Mouse (Mus musculus): Measurements from ENCODE around the gene Lrmda. TPM values are rescaled to one million over a fixed set of nuclear protein-coding genes. Genes with fewer than 3 reads are reported as not detected.

Lrmda gene
- total and polyA plus RNA-seq, 3 experiments = 0.43 to 1.1 (median 1.0) TPM

GRCm38 (mm10) chr14:22899312-22899711 is 879.8 kb downstream of the Lrmda start:
- no peaks in the 10 kb centered on the region for H3K36me3 ChIP-seq (ENCODE audit: control insufficient read depth, insufficient read depth, low read length)
- H3K4me1 ChIP-seq (ENCODE audit: control insufficient read depth, insufficient read depth, low read length) = no peaks in the 10 kb centered on the region
- intact Hi-C loops (cut with DNase I) = no loop called here
- 86% methylated on average over 1 of the region's 1 CpGs for WGBS
- H3K9ac ChIP-seq (ENCODE audit: low read depth, low read length) = no peak overlapping the region
- TF ChIP-seq EP300 (IDR thresholded peaks at IDR 0.05; ENCODE audit: insufficient read depth, low read depth, low read length) = no peak
- no peak for TF ChIP-seq POLR2A (IDR thresholded peaks at IDR 0.05; ENCODE audit: insufficient read depth, low read depth, low read length)
- no peak for TF ChIP-seq CTCF (IDR thresholded peaks at IDR 0.05)
- H3K79me2 ChIP-seq (replicated peaks; ENCODE audit: control insufficient read depth, insufficient read depth, low read length) = no peaks in the 10 kb centered on the region
- no peak overlapping the region for H3K27ac ChIP-seq
- H3K4me3 ChIP-seq = no peak overlapping the region
- no peaks in the 10 kb centered on the region for H3K27me3 ChIP-seq (ENCODE audit: control insufficient read depth, insufficient read depth, low read length)
- no peak for DNase-seq

DNA sequence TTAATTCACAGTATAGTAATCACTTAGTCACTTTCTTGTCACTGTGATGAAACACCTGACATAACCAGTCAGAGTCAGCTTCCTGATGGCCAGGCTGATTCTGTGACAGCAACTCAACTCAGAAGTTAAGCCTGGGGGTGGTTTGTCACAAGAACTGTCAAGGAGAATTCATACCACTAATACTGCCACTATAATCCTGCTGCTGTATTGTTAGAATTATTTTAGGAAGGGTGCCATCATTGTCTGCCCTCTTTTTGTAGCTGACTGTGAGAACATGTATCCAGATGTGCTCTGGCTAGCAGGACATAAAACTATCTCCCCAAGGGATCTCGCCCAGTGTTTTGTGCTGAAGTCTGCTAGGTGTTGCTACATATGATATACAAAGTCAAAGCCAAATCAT is 882.6 kb downstream of the Lrmda start:
- intact Hi-C loops (cut with DNase I) = no loop called here
- 93% methylated on average over 1 of the region's 1 CpGs for WGBS
- DNase-seq = no peak
- H3K36me3 ChIP-seq (ENCODE audit: control insufficient read depth, insufficient read depth, low read length) = no peaks in the 10 kb centered on the region
- H3K79me2 ChIP-seq (replicated peaks; ENCODE audit: control insufficient read depth, insufficient read depth, low read length) = no peaks in the 10 kb centered on the region
- H3K4me1 ChIP-seq (ENCODE audit: control insufficient read depth, insufficient read depth, low read length) = peaks cover 2% of the 10 kb centered on the region; the same call in 1 of the 2 replicates
- no peak overlapping the region for H3K27ac ChIP-seq
- no peak overlapping the region for H3K9ac ChIP-seq (ENCODE audit: low read depth, low read length)
- TF ChIP-seq POLR2A (IDR thresholded peaks at IDR 0.05; ENCODE audit: insufficient read depth, low read depth, low read length) (no peak), EP300 (IDR thresholded peaks at IDR 0.05; ENCODE audit: insufficient read depth, low read depth, low read length) (no peak), CTCF (IDR thresholded peaks at IDR 0.05) (no peak)
- H3K4me3 ChIP-seq = no peak overlapping the region
- H3K27me3 ChIP-seq (ENCODE audit: control insufficient read depth, insufficient read depth, low read length) = no peaks in the 10 kb centered on the region

DNA sequence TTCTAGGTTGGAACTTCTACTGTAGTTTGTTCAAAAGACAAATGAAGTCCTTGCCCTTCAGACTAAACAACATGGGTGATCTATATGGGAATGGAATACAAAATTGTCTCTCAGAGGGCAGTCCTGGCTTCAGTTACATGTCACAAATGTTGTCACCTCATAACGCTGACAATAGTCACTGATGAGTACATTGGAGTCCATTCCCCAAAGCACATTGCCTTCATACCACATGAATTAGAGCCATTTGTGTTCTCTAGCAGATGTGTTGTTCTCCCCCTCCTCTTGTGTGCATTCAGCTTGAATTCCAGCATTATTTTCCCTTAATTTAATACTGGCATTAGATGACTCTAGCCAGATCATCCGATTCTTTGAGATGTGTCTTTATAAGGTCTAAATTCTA is 883.4 kb downstream of the Lrmda start:
- TF ChIP-seq POLR2A (IDR thresholded peaks at IDR 0.05; ENCODE audit: insufficient read depth, low read depth, low read length) (no peak), CTCF (IDR thresholded peaks at IDR 0.05) (no peak), EP300 (IDR thresholded peaks at IDR 0.05; ENCODE audit: insufficient read depth, low read depth, low read length) (no peak)
- no peaks in the 10 kb centered on the region for H3K27me3 ChIP-seq (ENCODE audit: control insufficient read depth, insufficient read depth, low read length)
- H3K27ac ChIP-seq = no peak overlapping the region
- no peak overlapping the region for H3K9ac ChIP-seq (ENCODE audit: low read depth, low read length)
- H3K4me1 ChIP-seq (ENCODE audit: control insufficient read depth, insufficient read depth, low read length) = peaks cover 2% of the 10 kb centered on the region; the same call in 1 of the 2 replicates
- H3K79me2 ChIP-seq (replicated peaks; ENCODE audit: control insufficient read depth, insufficient read depth, low read length) = no peaks in the 10 kb centered on the region
- WGBS = 89% methylated on average over 2 of the region's 2 CpGs
- H3K4me3 ChIP-seq = no peak overlapping the region
- intact Hi-C loops (cut with DNase I) = no loop called here
- DNase-seq = no peak
- H3K36me3 ChIP-seq (ENCODE audit: control insufficient read depth, insufficient read depth, low read length) = no peaks in the 10 kb centered on the region

DNA sequence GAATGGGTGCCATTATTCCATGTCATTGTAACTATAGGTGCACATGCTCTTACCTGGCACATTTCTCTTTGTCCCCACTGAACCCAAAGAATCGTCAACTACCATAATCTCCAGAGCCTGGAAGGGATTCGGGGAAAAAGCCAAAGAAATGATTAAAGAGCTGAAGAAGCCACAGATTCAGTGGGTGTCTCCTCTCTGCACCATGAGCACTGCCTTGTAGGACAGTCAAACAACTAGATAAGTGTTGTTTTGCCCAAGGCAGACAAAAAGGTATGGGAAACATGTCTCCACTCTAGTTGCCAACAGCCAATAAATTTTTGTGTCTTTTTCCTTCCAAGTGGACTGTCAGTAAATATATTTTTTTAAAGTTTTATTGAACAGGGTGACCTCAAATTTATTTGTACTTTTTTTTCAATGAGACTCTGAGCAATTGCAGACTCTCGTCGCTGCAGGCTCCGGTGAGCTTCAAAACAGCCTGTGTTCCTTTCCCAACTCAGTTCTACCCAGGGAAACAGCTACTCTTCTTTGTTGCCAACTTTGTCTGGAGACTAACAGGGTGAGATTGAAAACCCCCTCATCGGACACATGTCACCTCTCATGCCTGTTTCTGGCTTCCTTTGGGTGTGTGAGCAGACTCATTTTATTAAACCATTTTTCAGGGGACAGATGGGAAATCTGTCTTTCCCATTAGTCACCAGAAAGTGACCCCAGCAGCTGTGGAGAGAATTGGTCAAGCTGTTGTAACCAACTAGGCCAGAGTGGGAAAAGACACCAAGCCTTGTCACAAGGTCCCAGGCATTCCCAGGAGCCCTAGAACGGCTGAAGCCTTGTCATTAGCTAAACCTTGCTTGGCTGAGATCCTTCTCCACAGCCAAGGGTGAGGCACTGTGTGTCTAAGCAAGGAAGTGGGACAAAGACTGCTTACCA is 886.5 kb downstream of the Lrmda start:
- no peak for TF ChIP-seq CTCF (IDR thresholded peaks at IDR 0.05)
- Histone ChIP-seq H3K9ac (ENCODE audit: low read depth, low read length) (no peak overlapping the region), H3K4me3 (no peak overlapping the region), H3K79me2 (replicated peaks; ENCODE audit: control insufficient read depth, insufficient read depth, low read length) (no peaks in the 10 kb centered on the region), H3K36me3 (ENCODE audit: control insufficient read depth, insufficient read depth, low read length) (no peaks in the 10 kb centered on the region), H3K27me3 (ENCODE audit: control insufficient read depth, insufficient read depth, low read length) (no peaks in the 10 kb centered on the region), H3K27ac (no peak overlapping the region; the same call in 1 of the 2 replicates), H3K4me1 (ENCODE audit: control insufficient read depth, insufficient read depth, low read length) (peaks cover 2% of the 10 kb centered on the region; the same call in 1 of the 2 replicates)
- intact Hi-C loops (cut with DNase I) = no loop called here
- WGBS = 68% methylated on average over 7 of the region's 7 CpGs
- DNase-seq = peak; percentile 24 to 46

- Histone ChIP-seq H3K4me1 (ENCODE audit: control insufficient read depth, insufficient read depth, low read length) (peaks cover 2% of the 10 kb centered on the region; the same call in 1 of the 2 replicates), H3K79me2 (replicated peaks; ENCODE audit: control insufficient read depth, insufficient read depth, low read length) (no peaks in the 10 kb centered on the region), H3K9ac (ENCODE audit: low read depth, low read length) (no peak overlapping the region), H3K27ac (no peak overlapping the region; the same call in 1 of the 2 replicates), H3K36me3 (ENCODE audit: control insufficient read depth, insufficient read depth, low read length) (no peaks in the 10 kb centered on the region), H3K4me3 (no peak overlapping the region), H3K27me3 (ENCODE audit: control insufficient read depth, insufficient read depth, low read length) (no peaks in the 10 kb centered on the region)
- peak in 1 of 2 experiments; percentile 14 for DNase-seq
- intact Hi-C loops (cut with DNase I) = no loop called here
- no peak for TF ChIP-seq EP300 (IDR thresholded peaks at IDR 0.05; ENCODE audit: insufficient read depth, low read depth, low read length)
- no peak for TF ChIP-seq POLR2A (IDR thresholded peaks at IDR 0.05; ENCODE audit: insufficient read depth, low read depth, low read length)
- TF ChIP-seq CTCF (IDR thresholded peaks at IDR 0.05) = no peak
- 62% methylated on average over 4 of the region's 4 CpGs for WGBS
These were observed 887.2 kb downstream of the Lrmda start for GRCm38 (mm10) chr14:22906716-22907115.

GRCm38 (mm10) chr14:22907221-22907620 is 887.7 kb downstream of the Lrmda start:
- H3K4me1 ChIP-seq (ENCODE audit: control insufficient read depth, insufficient read depth, low read length) = peaks cover 2% of the 10 kb centered on the region; the same call in 1 of the 2 replicates
- no peaks in the 10 kb centered on the region for H3K79me2 ChIP-seq (replicated peaks; ENCODE audit: control insufficient read depth, insufficient read depth, low read length)
- no peaks in the 10 kb centered on the region for H3K27me3 ChIP-seq (ENCODE audit: control insufficient read depth, insufficient read depth, low read length)
- H3K36me3 ChIP-seq (ENCODE audit: control insufficient read depth, insufficient read depth, low read length) = no peaks in the 10 kb centered on the region
- intact Hi-C loops (cut with DNase I) = no loop called here
- no peak overlapping the region for H3K9ac ChIP-seq (ENCODE audit: low read depth, low read length)
- TF ChIP-seq POLR2A (IDR thresholded peaks at IDR 0.05; ENCODE audit: insufficient read depth, low read depth, low read length) (no peak), EP300 (IDR thresholded peaks at IDR 0.05; ENCODE audit: insufficient read depth, low read depth, low read length) (no peak), CTCF (IDR thresholded peaks at IDR 0.05) (no peak)
- H3K4me3 ChIP-seq = no peak overlapping the region
- no peak overlapping the region; the same call in 1 of the 2 replicates for H3K27ac ChIP-seq
- DNase-seq = no peak
- WGBS = 70% methylated on average over 4 of the region's 4 CpGs

All from heart, adult 2 months (tissue).